12 mouse cellular contexts compared by ENCODE assay signal in the genomic region with DNA sequence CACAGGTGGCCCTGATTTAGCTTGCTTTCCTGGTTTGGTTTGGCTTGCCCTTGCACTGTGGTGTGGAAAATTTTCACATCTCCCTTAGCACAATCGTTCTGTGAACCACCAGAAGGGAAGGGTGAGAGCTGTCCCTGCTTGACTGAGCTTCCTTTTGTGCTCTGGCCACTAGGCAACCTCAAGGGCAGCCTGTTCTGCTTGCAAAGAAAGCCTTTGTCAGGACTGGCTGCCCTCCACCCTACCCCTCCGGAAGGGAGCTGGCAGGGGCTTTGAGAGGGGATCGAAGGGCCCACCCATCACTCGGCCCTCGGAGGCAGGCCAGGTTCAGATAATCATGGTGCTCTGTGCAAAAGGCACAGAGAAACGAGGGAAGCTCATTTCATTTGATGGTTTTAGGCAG. TPM values are rescaled to one million over a fixed set of nuclear protein-coding genes. Genes with fewer than 3 reads are reported as not detected.
A peak's percentile ranks its signal among the peaks of the same experiment; 100 is the strongest.
DNase-seq lines count a peak whose midpoint lies in the region; ATAC-seq and TF ChIP-seq lines count a peak whose summit lies in the region.
"Had no signal": no experiment of that assay in that cellular context is flagged by ENCODE, and none has a peak within 500 bp of the region (broad histone marks: within the 10 kb centered on the region; RNA-seq: fewer than 3 reads in every experiment).

No protein-coding gene starts in this region.

- WGBS in forebrain, embryonic 10.5 days, result 36% methylated on average over 6 of the region's 6 CpGs
- 40% methylated on average over 6 of the region's 6 CpGs for WGBS in forebrain, embryonic 12.5 days
- WGBS in hindbrain, embryonic 12.5 days, result 26% methylated on average over 6 of the region's 6 CpGs
- WGBS in heart, adult 2 months, result 44% methylated on average over 6 of the region's 6 CpGs

- peak overlapping the region; percentile 66 for H3K27ac ChIP-seq in forebrain, embryonic 10.5 days
- no peak overlapping the region for H3K27ac ChIP-seq in forebrain, embryonic 12.5 days
- no peak overlapping the region for H3K27ac ChIP-seq in hindbrain, embryonic 12.5 days
- no peak overlapping the region for H3K27ac ChIP-seq in heart, adult 2 months
- H3K27ac ChIP-seq: embryonic facial prominence, embryonic 12.5 days; liver, embryonic 13.5 days had no signal

- no peak overlapping the region for H3K4me3 ChIP-seq in forebrain, embryonic 10.5 days
- no peak overlapping the region for H3K4me3 ChIP-seq in forebrain, embryonic 12.5 days (replicated peaks)
- no peak overlapping the region for H3K4me3 ChIP-seq in hindbrain, embryonic 12.5 days
- H3K4me3 ChIP-seq in heart, adult 2 months, result no peak overlapping the region
- H3K4me3 ChIP-seq: embryonic facial prominence, embryonic 12.5 days; liver, embryonic 13.5 days had no signal

- H3K36me3 ChIP-seq in forebrain, embryonic 10.5 days (replicated peaks), result no peaks in the 10 kb centered on the region
- no peaks in the 10 kb centered on the region for H3K36me3 ChIP-seq in forebrain, embryonic 12.5 days (replicated peaks)
- no peaks in the 10 kb centered on the region for H3K36me3 ChIP-seq in hindbrain, embryonic 12.5 days
- no peaks in the 10 kb centered on the region for H3K36me3 ChIP-seq in heart, adult 2 months (ENCODE audit: control insufficient read depth, insufficient read depth, low read length)
- H3K36me3 ChIP-seq: embryonic facial prominence, embryonic 12.5 days; liver, embryonic 13.5 days had no signal

- intact Hi-C loops in heart, adult 2 months (cut with DNase I), result no loop called here

- H3K4me2 ChIP-seq in forebrain, embryonic 12.5 days, result no peak overlapping the region
- no peak overlapping the region for H3K4me2 ChIP-seq in hindbrain, embryonic 12.5 days (replicated peaks)
- H3K4me2 ChIP-seq: embryonic facial prominence, embryonic 12.5 days; liver, embryonic 13.5 days had no signal

- H3K79me2 ChIP-seq in heart, adult 2 months (replicated peaks; ENCODE audit: control insufficient read depth, insufficient read depth, low read length), result no peaks in the 10 kb centered on the region

- no peaks in the 10 kb centered on the region for H3K9me3 ChIP-seq in forebrain, embryonic 10.5 days
- no peaks in the 10 kb centered on the region for H3K9me3 ChIP-seq in forebrain, embryonic 12.5 days
- no peaks in the 10 kb centered on the region for H3K9me3 ChIP-seq in hindbrain, embryonic 12.5 days (replicated peaks)
- H3K9me3 ChIP-seq: embryonic facial prominence, embryonic 12.5 days; liver, embryonic 13.5 days had no signal

- peaks cover 35% of the 10 kb centered on the region for H3K4me1 ChIP-seq in forebrain, embryonic 10.5 days
- H3K4me1 ChIP-seq in forebrain, embryonic 12.5 days, result peaks cover 10% of the 10 kb centered on the region
- H3K4me1 ChIP-seq in hindbrain, embryonic 12.5 days, result peaks cover 12% of the 10 kb centered on the region
- no peaks in the 10 kb centered on the region for H3K4me1 ChIP-seq in heart, adult 2 months (ENCODE audit: control insufficient read depth, insufficient read depth, low read length)

- DNase-seq in forebrain, embryonic 10.5 days (ENCODE audit: extremely low spot score, low spot score), result no peak
- peak; percentile 59 for DNase-seq in ES-CJ7 (ENCODE audit: low read depth, low spot score)
- DNase-seq in mesoderm, embryonic 11.5 days (ENCODE audit: low read depth, low spot score), result peak; percentile 25
- no peak for DNase-seq in thymus, postnatal 4 days
- DNase-seq in heart, adult 2 months, result no peak
- DNase-seq: heart, adult 18-20 months; liver, embryonic 13.5 days had no signal

- no peak for TF ChIP-seq EP300 in heart, adult 2 months (IDR thresholded peaks at IDR 0.05; ENCODE audit: insufficient read depth, low read depth, low read length)

- no peak overlapping the region for H3K9ac ChIP-seq in forebrain, embryonic 12.5 days
- no peak overlapping the region for H3K9ac ChIP-seq in hindbrain, embryonic 12.5 days
- H3K9ac ChIP-seq in heart, adult 2 months (ENCODE audit: low read depth, low read length), result no peak overlapping the region
- H3K9ac ChIP-seq: embryonic facial prominence, embryonic 12.5 days; liver, embryonic 13.5 days had no signal

- no peak for TF ChIP-seq POLR2A in heart, adult 2 months (IDR thresholded peaks at IDR 0.05; ENCODE audit: insufficient read depth, low read depth, low read length)

- TF ChIP-seq CTCF in heart, adult 2 months (IDR thresholded peaks at IDR 0.05), result no peak

- H3K27me3 ChIP-seq in forebrain, embryonic 10.5 days (ENCODE audit: poor library complexity, severe bottlenecking), result no peaks in the 10 kb centered on the region
- H3K27me3 ChIP-seq in forebrain, embryonic 12.5 days, result no peaks in the 10 kb centered on the region
- H3K27me3 ChIP-seq in hindbrain, embryonic 12.5 days, result no peaks in the 10 kb centered on the region
- H3K27me3 ChIP-seq in heart, adult 2 months (ENCODE audit: control insufficient read depth, insufficient read depth, low read length), result no peaks in the 10 kb centered on the region
- H3K27me3 ChIP-seq: embryonic facial prominence, embryonic 12.5 days; liver, embryonic 13.5 days had no signal

- no peak for ATAC-seq in forebrain, embryonic 12.5 days (ENCODE audit: low FRiP score)
- ATAC-seq in hindbrain, embryonic 12.5 days (ENCODE audit: low FRiP score), result peak; percentile 50; the same call in 1 of the 2 replicates
- no peak for ATAC-seq in granulocyte monocyte progenitor cell, adult 5-6 weeks (replicated peaks; ENCODE audit: poor library complexity, severe bottlenecking)

RNA-seq across cellular contexts. Expression of gene Slc5a11, which starts 4.0 kb away (rescaled TPM):
- not detected in 2 replicates for polyA plus RNA-seq in forebrain, embryonic 10.5 days (2016; fragmentation: Nextera tagmentation; extraction: Ambion mirVana)
- polyA plus RNA-seq in forebrain, embryonic 12.5 days (2016; fragmentation: Nextera tagmentation; extraction: Ambion mirVana), result 0.11 and 0.13 TPM in 2 replicates
- polyA plus RNA-seq in hindbrain, embryonic 12.5 days (2016; fragmentation: Nextera tagmentation; extraction: Ambion mirVana), result not detected in 2 replicates
- 3.4 and 8.1 TPM in 2 replicates for total RNA-seq in granulocyte monocyte progenitor cell, adult 5-6 weeks (2014; fragmentation: Nextera tagmentation)
- 1.0 and 21.1 TPM in 2 replicates for total RNA-seq in granulocyte monocyte progenitor cell, adult 5-6 weeks (2017)
- not detected for total RNA-seq in heart, adult 2 months (2021)
- polyA plus RNA-seq in heart, adult 2 months (2012; rRNA removed), result 0.10 TPM in 1 of 2 replicates, not detected in the other
- total RNA-seq: adrenal gland, adult 18-20 months; heart, adult 18-20 months had no signal

Comparison
In these comparisons a context has a peak if more than half of its experiments do, and no peak if none do; other contexts are left out.
1. DNase-seq: peak in ES-CJ7 (single experiment) and mesoderm, embryonic 11.5 days (single experiment); none in forebrain, embryonic 10.5 days (single experiment), thymus, postnatal 4 days (single experiment) and heart, adult 2 months (0 of 2).